Mouse (Mus musculus) kidney, embryonic 16.5 days (tissue): Measurements from ENCODE around the gene Gm5485. TPM values are rescaled to one million over a fixed set of nuclear protein-coding genes. Genes with fewer than 3 reads are reported as not detected.

ENCODE experiments used
- ATAC-seq: fragments of 200-750 bp; cut with Nextera tagmentation; 2 replicates; pipeline ENCODE4 v1.8.0; 2017; ENCODE audit warnings: moderate TSS enrichment; ENCODE audit not compliant: low FRiP score, low TSS enrichment
- H3K27ac ChIP-seq: fragments of 300-500 bp; sonication (generic); 2 replicates; pipeline ENCODE4 v1.5.1; 2014; ENCODE audit warnings: low read length
- H3K27me3 ChIP-seq: fragments of 300-500 bp; sonication (generic); 2 replicates; pipeline ENCODE4 v1.6.1; 2014; ENCODE audit warnings: low read length, control low read depth, mixed read lengths; ENCODE audit not compliant: insufficient read depth
- H3K36me3 ChIP-seq: fragments of 300-500 bp; sonication (generic); 2 replicates; pipeline ENCODE4 v1.6.1; 2014; ENCODE audit warnings: low read length, control low read depth, mixed read lengths; ENCODE audit not compliant: insufficient read depth
- H3K4me1 ChIP-seq: fragments of 300-500 bp; sonication (generic); 2 replicates; pipeline ENCODE4 v1.6.1; 2014; ENCODE audit warnings: low read length, control low read depth, mixed read lengths; ENCODE audit not compliant: insufficient read depth
- H3K4me2 ChIP-seq: fragments of 300-500 bp; sonication (generic); replicated peaks from 2 replicates; pipeline ENCODE4 v1.6.1; 2014; ENCODE audit warnings: low read depth, low read length
- H3K4me3 ChIP-seq: fragments of 300-500 bp; sonication (generic); 2 replicates; pipeline ENCODE4 v1.5.1; 2014; ENCODE audit warnings: mild to moderate bottlenecking, low read length
- H3K9ac ChIP-seq: fragments of 300-500 bp; sonication (generic); replicated peaks from 2 replicates; pipeline ENCODE4 v1.6.1; 2014; ENCODE audit warnings: low read length
- H3K9me3 ChIP-seq: fragments of 300-500 bp; sonication (generic); 2 replicates; pipeline ENCODE4 v1.6.1; 2016; ENCODE audit warnings: low read length, control low read depth
- WGBS: fragments of 180-500 bp; shearing (Covaris S2); extraction: QIAGEN DNeasy Blood & Tissue Kit; methylation state at CpG from one replicate; pipeline ENCODE4 v1.1.7; 2014; 5-methylcytosine and 5-hydroxymethylcytosine counted together
- polyA plus RNA-seq: library from polyadenylated mRNA; unstranded; fragments of >200 nt; fragmentation: Nextera tagmentation; extraction: Ambion mirVana; gene quantifications from 2 replicates; pipeline ENCODE4 v1.2.1, GENCODE M21; 2015

Gene Gm5485
- polyA plus RNA-seq, 1 experiment from 2014 or later: not detected

DNA sequence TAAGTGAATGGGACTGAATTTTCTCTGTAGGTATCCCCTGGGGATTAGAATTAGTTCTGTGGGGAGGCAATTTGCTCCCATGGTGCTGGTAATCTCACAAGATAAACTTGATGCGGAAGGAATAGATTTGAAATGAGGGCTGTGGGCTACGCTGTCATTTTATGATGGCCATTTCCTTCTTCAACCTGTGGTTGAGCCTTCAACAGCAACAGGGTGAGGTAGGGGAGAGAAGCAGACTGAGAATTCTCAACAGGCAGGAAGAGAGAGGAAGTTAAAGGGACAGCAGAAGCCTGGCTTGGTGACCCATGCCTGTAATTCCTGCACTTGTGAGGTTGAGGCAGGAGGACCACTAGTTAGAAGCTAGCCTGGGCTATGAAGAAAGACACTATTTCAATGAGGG is 6.8 kb upstream of the Gm5485 start:
- Histone ChIP-seq H3K27me3 (no peaks in the 10 kb centered on the region), H3K9me3 (no peaks in the 10 kb centered on the region), H3K4me3 (no peak overlapping the region), H3K9ac (no peak overlapping the region), H3K4me2 (no peak overlapping the region), H3K36me3 (no peaks in the 10 kb centered on the region), H3K27ac (no peak overlapping the region), H3K4me1 (no peaks in the 10 kb centered on the region)
- ATAC-seq: no peak
- WGBS: 48% methylated on average over 2 of the region's 2 CpGs

DNA sequence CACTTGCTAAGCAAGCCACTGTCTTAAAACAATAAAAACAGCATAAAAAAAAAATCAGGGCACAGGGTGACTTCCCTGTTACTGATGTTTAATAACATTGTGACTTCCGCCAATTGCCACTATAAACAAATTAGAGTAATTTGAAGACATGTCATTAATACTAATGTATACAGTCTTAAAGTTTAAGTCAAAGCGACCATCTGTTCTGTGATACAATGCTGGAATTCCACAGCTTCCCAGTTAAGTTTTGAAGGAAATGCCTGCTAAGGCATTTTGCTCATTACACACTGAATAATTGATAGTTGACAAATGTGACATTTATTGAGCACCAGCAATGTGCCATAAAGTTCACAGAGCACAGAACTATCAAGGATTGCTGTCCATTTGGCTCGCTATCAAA is 6.3 kb upstream of the Gm5485 start:
- ATAC-seq: no peak
- 36% methylated on average over 3 of the region's 3 CpGs for WGBS

DNA sequence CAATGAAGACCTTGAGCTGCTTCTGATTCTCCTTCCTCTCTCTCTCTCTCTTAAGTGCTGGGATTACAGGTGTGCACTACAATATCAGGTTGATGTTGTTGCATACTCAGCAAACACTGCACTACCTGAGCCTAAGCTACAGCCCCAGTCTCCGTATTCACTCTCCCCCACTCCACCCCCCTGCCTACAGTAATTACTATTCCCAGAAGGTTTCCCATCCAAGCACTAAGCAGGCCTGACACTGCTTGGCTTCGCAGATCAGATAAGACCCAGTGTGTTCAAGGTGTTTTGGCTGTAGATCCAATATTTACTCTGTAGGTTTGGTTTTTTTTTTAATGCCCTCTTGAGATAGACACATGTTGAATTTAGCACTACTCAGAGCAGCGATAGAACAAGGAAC is 2.1 kb downstream of the Gm5485 start:
- 70% methylated on average over 3 of the region's 3 CpGs for WGBS
- Histone ChIP-seq H3K27ac (no peak overlapping the region), H3K36me3 (no peaks in the 10 kb centered on the region), H3K4me2 (no peak overlapping the region), H3K9me3 (no peaks in the 10 kb centered on the region), H3K4me1 (peaks cover 6% of the 10 kb centered on the region), H3K9ac (no peak overlapping the region), H3K27me3 (no peaks in the 10 kb centered on the region), H3K4me3 (no peak overlapping the region)
- peak; percentile 43; the same call in 1 of the 2 replicates for ATAC-seq

More for the DNA sequence above, 6.3 kb upstream of the Gm5485 start:
- Histone ChIP-seq H3K4me1 (no peaks in the 10 kb centered on the region), H3K27ac (no peak overlapping the region), H3K9ac (no peak overlapping the region), H3K36me3 (no peaks in the 10 kb centered on the region), H3K4me3 (no peak overlapping the region), H3K4me2 (no peak overlapping the region), H3K27me3 (no peaks in the 10 kb centered on the region), H3K9me3 (no peaks in the 10 kb centered on the region)

DNA sequence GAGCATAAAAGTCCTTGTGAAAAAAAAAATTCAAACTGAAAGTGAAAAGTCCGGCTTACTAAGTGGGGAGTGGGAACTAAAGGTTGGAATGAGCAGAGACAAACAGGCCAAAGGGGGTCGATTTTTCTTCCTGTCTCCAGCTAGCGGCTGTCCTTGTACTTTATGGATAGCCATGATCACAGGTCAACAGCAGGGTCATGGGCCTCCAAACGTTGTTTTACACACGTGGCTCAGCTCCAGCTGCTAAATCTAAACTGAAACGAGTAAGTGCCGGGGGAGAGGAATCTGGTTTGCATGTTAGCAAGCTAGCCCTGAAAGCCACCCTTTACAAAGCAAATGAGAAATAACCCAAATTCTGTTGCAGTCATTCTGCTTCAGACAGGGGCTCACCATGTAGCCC is 2.6 kb downstream of the Gm5485 start:
- no peaks in the 10 kb centered on the region for H3K27me3 ChIP-seq
- peak overlapping the region; percentile 15 for H3K4me3 ChIP-seq
- 22% methylated on average over 7 of the region's 7 CpGs for WGBS
- no peaks in the 10 kb centered on the region for H3K36me3 ChIP-seq
- peak overlapping the region; percentile 32 for H3K4me2 ChIP-seq
- peaks cover 6% of the 10 kb centered on the region for H3K4me1 ChIP-seq
- H3K9ac ChIP-seq: no peak overlapping the region
- H3K27ac ChIP-seq: no peak overlapping the region
- ATAC-seq: peak; percentile 32; the same call in 1 of the 2 replicates
- no peaks in the 10 kb centered on the region for H3K9me3 ChIP-seq

DNA sequence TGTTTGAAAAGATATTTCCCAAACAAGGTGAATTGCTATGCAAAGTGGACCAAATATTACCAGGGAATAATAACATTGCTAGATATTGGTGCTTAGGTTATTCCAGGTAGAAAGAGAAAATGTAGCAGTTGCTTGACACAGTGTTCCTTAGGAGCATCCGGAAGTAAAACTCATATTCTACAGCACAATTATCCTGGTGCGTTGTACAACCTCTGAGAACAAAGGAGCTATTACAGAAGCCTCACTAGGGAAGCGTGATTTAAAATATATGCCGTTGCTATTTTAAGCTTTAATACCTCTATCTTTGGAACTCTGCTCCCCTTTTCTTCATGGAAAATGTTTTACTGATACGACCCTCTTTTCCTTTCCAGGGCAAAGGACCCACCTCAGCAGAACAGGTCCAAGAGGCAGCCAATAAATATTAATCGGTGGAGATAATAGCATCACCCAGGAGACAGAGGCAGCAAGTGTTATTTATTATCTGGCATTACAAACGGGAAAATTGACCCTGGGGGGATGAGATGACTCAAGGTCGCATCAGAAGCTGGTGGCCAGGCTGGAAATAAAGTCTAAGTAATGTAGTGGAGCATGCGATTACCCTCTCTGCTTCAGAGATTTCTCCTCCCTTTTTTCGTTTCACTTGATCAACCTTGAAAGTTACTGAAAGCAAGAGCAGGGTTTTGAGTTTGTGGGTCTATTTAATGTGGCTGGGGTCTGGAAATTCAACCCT is 6.4 kb downstream of the Gm5485 start:
- ATAC-seq: peak; percentile 83
- no peak overlapping the region for H3K4me2 ChIP-seq
- no peak overlapping the region for H3K27ac ChIP-seq
- H3K4me1 ChIP-seq: peaks cover 6% of the 10 kb centered on the region
- 37% methylated on average over 10 of the region's 10 CpGs for WGBS
- H3K4me3 ChIP-seq: no peak overlapping the region
- no peak overlapping the region for H3K9ac ChIP-seq
- H3K9me3 ChIP-seq: no peaks in the 10 kb centered on the region
- H3K36me3 ChIP-seq: no peaks in the 10 kb centered on the region
- H3K27me3 ChIP-seq: no peaks in the 10 kb centered on the region

DNA sequence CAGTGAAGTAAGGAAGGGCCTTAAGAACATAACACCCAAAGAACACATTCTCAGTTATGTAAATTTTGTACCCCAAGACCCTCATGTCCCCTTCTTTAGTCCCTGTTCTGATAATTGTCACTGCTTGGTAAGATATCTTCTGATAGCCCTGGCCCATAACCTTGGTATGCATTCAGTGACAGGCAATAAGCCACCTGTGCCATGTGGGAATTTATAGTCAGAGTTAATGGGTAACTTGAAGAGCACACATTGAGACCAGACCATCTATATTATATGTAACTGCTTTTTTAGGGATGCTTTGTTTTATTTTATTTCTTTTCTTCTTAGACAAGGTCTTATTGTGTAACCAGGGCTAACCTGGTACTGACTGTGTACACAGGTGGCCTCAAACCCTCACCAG is 8.2 kb downstream of the Gm5485 start:
- Histone ChIP-seq H3K4me3 (no peak overlapping the region), H3K9ac (no peak overlapping the region), H3K9me3 (no peaks in the 10 kb centered on the region), H3K36me3 (no peaks in the 10 kb centered on the region), H3K27me3 (no peaks in the 10 kb centered on the region), H3K4me1 (no peaks in the 10 kb centered on the region; the same call in 1 of the 2 replicates), H3K4me2 (no peak overlapping the region), H3K27ac (no peak overlapping the region)
- ATAC-seq: no peak

DNA sequence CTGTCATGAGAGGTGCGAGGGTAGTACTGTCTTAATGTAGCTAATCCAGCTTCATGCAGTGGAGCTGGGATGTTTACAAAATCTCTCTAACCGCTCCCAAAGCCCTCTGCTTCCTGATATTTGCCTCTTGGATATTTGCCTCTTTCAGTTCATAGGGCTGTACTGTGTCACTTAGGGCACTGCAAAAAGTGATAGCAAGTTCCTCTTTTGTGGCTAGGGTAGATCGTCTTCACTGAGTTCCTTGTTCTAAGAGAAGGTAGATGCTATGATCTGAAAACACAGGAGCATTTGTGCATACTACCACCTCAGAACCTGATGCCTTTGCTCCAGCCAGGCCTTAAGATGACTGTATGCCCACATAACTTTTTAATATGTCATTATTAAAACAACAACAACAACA is 8.8 kb downstream of the Gm5485 start:
- no peaks in the 10 kb centered on the region; the same call in 1 of the 2 replicates for H3K4me1 ChIP-seq

DNA sequence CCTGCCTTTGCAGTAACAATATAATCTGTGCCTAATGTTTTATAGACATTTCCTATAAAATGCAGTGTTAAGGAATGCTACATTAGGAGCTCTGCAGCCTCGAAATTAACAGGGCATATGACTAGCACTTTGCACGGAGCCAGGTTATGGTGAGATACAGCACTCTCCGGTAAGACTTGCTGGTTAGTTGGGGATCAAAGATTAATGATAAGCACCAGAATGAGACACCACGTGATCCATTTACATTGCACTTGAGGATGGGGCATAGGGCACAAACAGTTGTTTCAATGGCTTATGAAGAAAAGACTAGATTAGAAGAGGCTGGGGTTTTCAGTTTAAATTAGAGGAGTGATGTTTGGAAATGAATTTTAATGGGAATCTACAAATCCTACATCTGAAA is 9.3 kb downstream of the Gm5485 start:
- no peak overlapping the region for H3K4me2 ChIP-seq
- H3K9ac ChIP-seq: no peak overlapping the region
- WGBS: 60% methylated on average over 4 of the region's 4 CpGs
- H3K4me1 ChIP-seq: no peaks in the 10 kb centered on the region; the same call in 1 of the 2 replicates
- ATAC-seq: no peak
- no peak overlapping the region for H3K27ac ChIP-seq
- no peak overlapping the region for H3K4me3 ChIP-seq
- no peaks in the 10 kb centered on the region for H3K36me3 ChIP-seq
- no peaks in the 10 kb centered on the region for H3K9me3 ChIP-seq
- no peaks in the 10 kb centered on the region for H3K27me3 ChIP-seq

More for the DNA sequence above, 8.8 kb downstream of the Gm5485 start:
- no peaks in the 10 kb centered on the region for H3K36me3 ChIP-seq
- no peak overlapping the region for H3K4me3 ChIP-seq
- H3K9me3 ChIP-seq: no peaks in the 10 kb centered on the region
- no peak for ATAC-seq
- no peak overlapping the region for H3K9ac ChIP-seq
- no peak overlapping the region for H3K27ac ChIP-seq
- 88% methylated on average over 3 of the region's 3 CpGs for WGBS
- no peaks in the 10 kb centered on the region for H3K27me3 ChIP-seq
- no peak overlapping the region for H3K4me2 ChIP-seq

DNA sequence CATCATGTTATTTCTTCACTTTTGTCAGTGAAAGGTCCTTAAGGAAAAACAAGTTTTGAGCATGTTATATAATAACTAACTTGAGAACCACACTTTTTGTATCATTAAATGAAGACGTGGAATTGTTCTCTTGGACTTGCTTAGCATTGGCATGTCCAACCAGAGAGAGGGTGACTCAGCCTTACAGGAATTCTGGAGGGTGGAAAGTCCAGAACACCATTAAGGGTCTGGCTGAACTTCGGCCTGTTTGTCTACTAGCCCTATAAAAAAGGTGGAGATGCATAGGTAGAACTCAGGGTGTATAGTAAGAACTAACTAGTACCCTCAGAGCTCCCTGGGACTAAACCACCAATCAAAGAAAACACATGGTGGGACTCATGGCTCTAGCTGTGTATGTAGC is 16.9 kb downstream of the Gm5485 start:
- Histone ChIP-seq H3K9ac (no peak overlapping the region), H3K4me2 (no peak overlapping the region), H3K9me3 (no peaks in the 10 kb centered on the region), H3K4me3 (no peak overlapping the region), H3K27ac (no peak overlapping the region), H3K27me3 (no peaks in the 10 kb centered on the region), H3K4me1 (peaks cover 4% of the 10 kb centered on the region), H3K36me3 (no peaks in the 10 kb centered on the region)
- no peak for ATAC-seq
- 81% methylated on average over 2 of the region's 2 CpGs for WGBS

DNA sequence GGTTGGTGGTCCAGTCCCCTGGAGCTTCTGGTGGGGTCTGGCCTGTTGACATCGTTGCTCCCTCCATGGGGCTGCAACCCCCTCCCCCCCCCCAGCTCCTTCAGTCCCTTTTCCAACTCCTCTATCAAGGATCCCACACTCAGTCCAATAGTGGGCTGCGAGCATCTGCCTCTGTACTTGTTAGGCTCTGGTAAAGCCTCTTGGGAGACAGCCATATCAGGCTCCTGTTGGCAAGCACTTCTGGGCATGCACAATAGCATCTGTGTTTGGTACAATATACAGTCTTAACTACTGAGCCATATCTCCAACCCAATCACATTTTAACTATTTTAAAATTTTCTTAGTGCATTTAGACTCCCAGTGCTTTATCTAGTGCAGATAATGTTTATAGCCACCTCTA is 25.2 kb downstream of the Gm5485 start:
- H3K27me3 ChIP-seq: no peaks in the 10 kb centered on the region
- WGBS: 94% methylated on average over 2 of the region's 2 CpGs
- no peaks in the 10 kb centered on the region for H3K9me3 ChIP-seq
- no peaks in the 10 kb centered on the region for H3K4me1 ChIP-seq
- H3K36me3 ChIP-seq: no peaks in the 10 kb centered on the region
- H3K27ac ChIP-seq: no peak overlapping the region
- ATAC-seq: no peak
- H3K9ac ChIP-seq: no peak overlapping the region
- no peak overlapping the region for H3K4me2 ChIP-seq
- no peak overlapping the region for H3K4me3 ChIP-seq
